Mouse (Mus musculus): ENCODE measurements at regions not wholly inside any gene's neighbourhood (a gene's known extent, or its start where the extent isn't known, plus 50 kb on each side); places are given as distances from the start of the nearest gene placed in this dataset.

DNA sequence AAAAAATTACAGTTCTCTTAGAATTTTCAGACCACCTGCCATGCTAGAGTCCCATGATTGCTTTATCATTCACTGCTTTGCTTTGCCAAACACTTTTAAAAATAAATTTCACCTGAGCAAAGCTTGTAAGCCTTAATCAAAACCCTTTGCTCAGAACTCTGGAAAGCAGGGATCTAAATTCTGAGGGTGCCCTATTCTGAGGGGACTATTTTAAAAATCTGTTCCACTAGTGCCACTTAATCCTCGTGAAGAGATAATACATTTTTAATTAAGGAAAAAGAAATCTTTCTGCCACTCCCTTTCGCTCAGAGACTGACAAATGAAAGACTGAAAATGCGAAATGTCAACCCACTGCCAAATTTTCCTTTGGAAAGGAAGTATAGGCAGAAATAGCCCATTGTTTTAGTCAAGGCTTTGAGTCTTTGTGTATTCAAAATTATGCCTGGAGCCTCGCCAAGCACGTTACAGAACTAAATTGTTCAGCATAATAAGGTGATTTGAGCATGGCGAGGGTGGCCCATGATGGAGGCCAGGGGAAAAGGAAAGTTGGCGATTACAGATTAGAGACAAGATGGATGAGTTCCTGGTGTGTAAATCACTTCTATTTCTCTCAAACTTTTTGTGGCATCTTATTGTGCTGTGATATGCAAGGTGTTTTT, 197.4 kb upstream of the Slc16a7 start:
- Histone ChIP-seq H3K4me3 (ENCODE audit: low read depth, low read length) (no peak overlapping the region), H3K36me3 (ENCODE audit: control insufficient read depth, insufficient read depth, low read length) (no peaks in the 10 kb centered on the region), H3K27ac (ENCODE audit: low read depth, low read length) (no peak overlapping the region), H3K4me2 (ENCODE audit: low read length) (no peak overlapping the region), H3K9ac (ENCODE audit: low read length) (no peak overlapping the region), H3K27me3 (replicated peaks; ENCODE audit: control insufficient read depth, insufficient read depth, low read length) (no peaks in the 10 kb centered on the region), H3K9me3 (replicated peaks; ENCODE audit: control insufficient read depth, low read length) (no peaks in the 10 kb centered on the region), H3K4me1 (ENCODE audit: control insufficient read depth, insufficient read depth, low read length) (no peaks in the 10 kb centered on the region)
- DNase-seq (ENCODE audit: low spot score) (peak; percentile 93), ATAC-seq (peak; percentile 87)
- WGBS: 7% methylated on average over 7 of the region's 7 CpGs

GRCm38 (mm10) chr10:125593006-125593405, 203.7 kb upstream of the Slc16a7 start:
- Histone ChIP-seq H3K4me1 (ENCODE audit: control insufficient read depth, insufficient read depth, low read length) (no peaks in the 10 kb centered on the region), H3K27ac (ENCODE audit: low read depth, low read length) (no peak overlapping the region), H3K4me3 (ENCODE audit: low read depth, low read length) (no peak overlapping the region), H3K9ac (ENCODE audit: low read length) (no peak overlapping the region), H3K9me3 (replicated peaks; ENCODE audit: control insufficient read depth, low read length) (no peaks in the 10 kb centered on the region), H3K27me3 (replicated peaks; ENCODE audit: control insufficient read depth, insufficient read depth, low read length) (no peaks in the 10 kb centered on the region), H3K4me2 (ENCODE audit: low read length) (no peak overlapping the region), H3K36me3 (ENCODE audit: control insufficient read depth, insufficient read depth, low read length) (no peaks in the 10 kb centered on the region)
- WGBS: 87% methylated on average over 5 of the region's 5 CpGs
- DNase-seq (ENCODE audit: low spot score): no peak
- no peak for ATAC-seq

- WGBS: 19% methylated on average over 10 of the region's 10 CpGs
- ATAC-seq (peak; percentile 88), DNase-seq (ENCODE audit: low spot score) (peak; percentile 63)
- Histone ChIP-seq H3K4me2 (ENCODE audit: low read length) (no peak overlapping the region), H3K9me3 (replicated peaks; ENCODE audit: control insufficient read depth, low read length) (no peaks in the 10 kb centered on the region), H3K27me3 (replicated peaks; ENCODE audit: control insufficient read depth, insufficient read depth, low read length) (no peaks in the 10 kb centered on the region), H3K27ac (ENCODE audit: low read depth, low read length) (no peak overlapping the region), H3K36me3 (ENCODE audit: control insufficient read depth, insufficient read depth, low read length) (no peaks in the 10 kb centered on the region), H3K4me3 (ENCODE audit: low read depth, low read length) (no peak overlapping the region), H3K4me1 (ENCODE audit: control insufficient read depth, insufficient read depth, low read length) (peaks cover 5% of the 10 kb centered on the region; the same call in 1 of the 2 replicates), H3K9ac (ENCODE audit: low read length) (no peak overlapping the region)
Measured at GRCm38 (mm10) chr10:125607787-125608617, 218.7 kb upstream of the Slc16a7 start.

DNA sequence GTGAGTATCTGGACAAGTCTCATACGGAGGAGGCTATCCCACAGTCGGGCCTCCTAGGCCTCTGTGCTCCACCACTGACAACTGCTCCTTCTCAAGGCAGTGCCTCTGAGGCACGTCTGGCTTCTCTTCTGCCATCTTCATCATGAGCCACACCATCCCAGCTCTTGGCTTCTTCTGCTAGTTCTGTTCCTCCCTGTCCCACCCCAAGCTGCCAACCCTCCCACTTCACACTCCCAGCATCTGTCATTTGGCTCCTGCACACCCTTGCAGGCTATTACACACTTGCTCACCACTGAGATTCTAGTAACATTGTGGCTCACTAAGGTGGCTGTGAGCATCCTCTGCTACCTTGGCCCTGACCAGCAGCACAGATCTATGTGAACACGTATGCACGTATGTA, 221.1 kb upstream of the Slc16a7 start:
- no peaks in the 10 kb centered on the region for H3K36me3 ChIP-seq (ENCODE audit: control insufficient read depth, insufficient read depth, low read length)
- no peaks in the 10 kb centered on the region for H3K9me3 ChIP-seq (replicated peaks; ENCODE audit: control insufficient read depth, low read length)
- no peak for ATAC-seq
- H3K4me2 ChIP-seq (ENCODE audit: low read length): no peak overlapping the region
- H3K4me3 ChIP-seq (ENCODE audit: low read depth, low read length): no peak overlapping the region
- WGBS: 81% methylated on average over 5 of the region's 5 CpGs
- no peak overlapping the region for H3K9ac ChIP-seq (ENCODE audit: low read length)
- no peak overlapping the region for H3K27ac ChIP-seq (ENCODE audit: low read depth, low read length)
- DNase-seq (ENCODE audit: low spot score): no peak
- H3K27me3 ChIP-seq (replicated peaks; ENCODE audit: control insufficient read depth, insufficient read depth, low read length): no peaks in the 10 kb centered on the region
- H3K4me1 ChIP-seq (ENCODE audit: control insufficient read depth, insufficient read depth, low read length): peaks cover 5% of the 10 kb centered on the region; the same call in 1 of the 2 replicates

DNA sequence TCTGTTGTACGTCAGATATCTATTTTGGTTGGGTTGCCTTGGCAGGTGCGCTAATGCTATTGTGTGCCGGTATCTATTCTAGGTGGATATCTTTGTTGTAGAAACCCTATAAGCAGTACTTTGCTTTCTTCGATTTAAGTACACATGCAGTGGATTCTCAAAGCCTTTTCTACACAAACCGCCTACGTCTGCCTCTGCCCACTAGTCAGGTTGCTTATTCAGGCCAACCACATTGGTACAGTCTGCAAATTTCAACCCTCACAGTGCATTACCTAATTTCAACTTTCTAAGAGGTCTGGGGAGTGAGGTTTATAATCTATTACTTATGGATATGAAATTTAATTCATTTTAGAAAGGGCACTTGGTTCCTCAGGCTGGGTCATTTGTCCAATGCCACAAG, 223.5 kb upstream of the Slc16a7 start:
- 59% methylated on average over 6 of the region's 6 CpGs for WGBS

DNA sequence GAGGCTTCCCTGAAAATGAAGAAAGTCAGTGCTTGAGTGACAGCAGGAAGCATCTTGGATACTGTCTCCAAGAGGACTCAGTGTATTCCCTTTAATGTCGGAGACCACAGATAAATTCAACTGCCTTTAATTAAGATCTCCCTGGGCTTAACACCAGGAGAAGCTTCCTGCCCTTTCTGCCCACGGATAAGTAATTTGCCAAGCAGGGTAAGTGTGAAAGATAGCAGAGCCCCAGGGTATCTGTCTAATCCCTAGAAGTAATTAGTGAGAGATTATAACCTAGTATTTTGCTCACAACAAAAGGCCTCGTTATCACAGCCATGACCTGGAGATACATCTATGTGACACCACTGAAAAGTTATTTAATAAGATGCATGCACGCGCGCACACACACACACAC, 232.1 kb upstream of the Slc16a7 start:
- H3K9me3 ChIP-seq (replicated peaks; ENCODE audit: control insufficient read depth, low read length): no peaks in the 10 kb centered on the region
- no peak overlapping the region for H3K9ac ChIP-seq (ENCODE audit: low read length)
- H3K36me3 ChIP-seq (ENCODE audit: control insufficient read depth, insufficient read depth, low read length): no peaks in the 10 kb centered on the region
- peak; percentile 11 for DNase-seq (ENCODE audit: low spot score)
- no peak overlapping the region for H3K27ac ChIP-seq (ENCODE audit: low read depth, low read length)
- H3K4me3 ChIP-seq (ENCODE audit: low read depth, low read length): no peak overlapping the region
- H3K4me2 ChIP-seq (ENCODE audit: low read length): no peak overlapping the region
- WGBS: 30% methylated on average over 6 of the region's 6 CpGs
- H3K4me1 ChIP-seq (ENCODE audit: control insufficient read depth, insufficient read depth, low read length): 0 out of 2 replicates have a peak, but pooled peaks cover 7% of the 10 kb centered on the region
- no peaks in the 10 kb centered on the region for H3K27me3 ChIP-seq (replicated peaks; ENCODE audit: control insufficient read depth, insufficient read depth, low read length)
- no peak for ATAC-seq

More for the DNA sequence above, 223.5 kb upstream of the Slc16a7 start:
- no peak for DNase-seq (ENCODE audit: low spot score)
- H3K36me3 ChIP-seq (ENCODE audit: control insufficient read depth, insufficient read depth, low read length): no peaks in the 10 kb centered on the region
- H3K4me1 ChIP-seq (ENCODE audit: control insufficient read depth, insufficient read depth, low read length): peaks cover 1% of the 10 kb centered on the region; the same call in 1 of the 2 replicates
- no peak overlapping the region for H3K4me3 ChIP-seq (ENCODE audit: low read depth, low read length)
- ATAC-seq: no peak
- H3K27me3 ChIP-seq (replicated peaks; ENCODE audit: control insufficient read depth, insufficient read depth, low read length): no peaks in the 10 kb centered on the region
- no peak overlapping the region for H3K9ac ChIP-seq (ENCODE audit: low read length)
- no peaks in the 10 kb centered on the region for H3K9me3 ChIP-seq (replicated peaks; ENCODE audit: control insufficient read depth, low read length)
- H3K4me2 ChIP-seq (ENCODE audit: low read length): no peak overlapping the region
- H3K27ac ChIP-seq (ENCODE audit: low read depth, low read length): no peak overlapping the region

- Histone ChIP-seq H3K36me3 (ENCODE audit: control insufficient read depth, insufficient read depth, low read length) (no peaks in the 10 kb centered on the region), H3K4me3 (ENCODE audit: low read depth, low read length) (no peak overlapping the region), H3K9ac (ENCODE audit: low read length) (no peak overlapping the region), H3K4me2 (ENCODE audit: low read length) (peak overlapping the region; percentile 2; the same call in 1 of the 2 replicates), H3K27ac (ENCODE audit: low read depth, low read length) (no peak overlapping the region), H3K4me1 (ENCODE audit: control insufficient read depth, insufficient read depth, low read length) (0 out of 2 replicates have a peak, but pooled peaks cover 7% of the 10 kb centered on the region), H3K27me3 (replicated peaks; ENCODE audit: control insufficient read depth, insufficient read depth, low read length) (no peaks in the 10 kb centered on the region), H3K9me3 (replicated peaks; ENCODE audit: control insufficient read depth, low read length) (no peaks in the 10 kb centered on the region)
- ATAC-seq (peak; percentile 68; the same call in 1 of the 2 replicates), DNase-seq (ENCODE audit: low spot score) (peak; percentile 79)
- WGBS: 1% methylated on average over 7 of the region's 7 CpGs
Measured at GRCm38 (mm10) chr10:125623836-125624235, 234.6 kb upstream of the Slc16a7 start.

GRCm38 (mm10) chr10:125667906-125668305, 278.6 kb upstream of the Slc16a7 start:
- H3K36me3 ChIP-seq (ENCODE audit: control insufficient read depth, insufficient read depth, low read length): no peaks in the 10 kb centered on the region
- H3K9me3 ChIP-seq (replicated peaks; ENCODE audit: control insufficient read depth, low read length): no peaks in the 10 kb centered on the region
- H3K4me2 ChIP-seq (ENCODE audit: low read length): no peak overlapping the region
- H3K27me3 ChIP-seq (replicated peaks; ENCODE audit: control insufficient read depth, insufficient read depth, low read length): no peaks in the 10 kb centered on the region
- 84% methylated on average over 4 of the region's 4 CpGs for WGBS
- no peak for ATAC-seq
- no peak overlapping the region for H3K9ac ChIP-seq (ENCODE audit: low read length)
- H3K27ac ChIP-seq (ENCODE audit: low read depth, low read length): no peak overlapping the region
- DNase-seq (ENCODE audit: low spot score): no peak
- no peak overlapping the region for H3K4me3 ChIP-seq (ENCODE audit: low read depth, low read length)
- H3K4me1 ChIP-seq (ENCODE audit: control insufficient read depth, insufficient read depth, low read length): no peaks in the 10 kb centered on the region

DNA sequence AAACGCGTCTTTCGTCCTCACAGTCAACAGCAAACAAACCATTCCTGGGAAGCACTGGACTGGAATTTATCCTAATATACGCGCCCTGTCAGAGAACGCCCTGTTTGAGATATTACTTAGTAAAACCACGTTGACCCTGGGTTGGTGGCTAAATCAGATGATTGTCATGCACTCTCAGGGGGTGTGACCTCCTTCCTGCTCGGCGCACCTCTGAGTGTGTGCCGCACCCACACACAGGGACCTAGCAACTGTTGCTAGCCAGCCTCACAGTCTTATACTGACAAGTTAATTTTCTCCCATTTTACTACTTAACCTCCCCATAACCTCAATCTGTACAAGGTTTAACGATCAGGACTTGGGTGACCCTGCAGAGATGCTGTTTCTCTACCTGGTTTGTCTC, 284.4 kb upstream of the Slc16a7 start:
- ATAC-seq: no peak
- no peaks in the 10 kb centered on the region for H3K4me1 ChIP-seq (ENCODE audit: control insufficient read depth, insufficient read depth, low read length)
- no peak overlapping the region for H3K4me3 ChIP-seq (ENCODE audit: low read depth, low read length)
- H3K27ac ChIP-seq (ENCODE audit: low read depth, low read length): no peak overlapping the region
- no peak overlapping the region for H3K9ac ChIP-seq (ENCODE audit: low read length)
- H3K36me3 ChIP-seq (ENCODE audit: control insufficient read depth, insufficient read depth, low read length): no peaks in the 10 kb centered on the region
- no peaks in the 10 kb centered on the region for H3K27me3 ChIP-seq (replicated peaks; ENCODE audit: control insufficient read depth, insufficient read depth, low read length)
- no peak overlapping the region for H3K4me2 ChIP-seq (ENCODE audit: low read length)
- no peaks in the 10 kb centered on the region for H3K9me3 ChIP-seq (replicated peaks; ENCODE audit: control insufficient read depth, low read length)
- no peak for DNase-seq (ENCODE audit: low spot score)
- WGBS: 51% methylated on average over 11 of the region's 11 CpGs
